Mouse (Mus musculus) cortical plate, adult 2 months (tissue): ENCODE measurements around the gene Zfp758. TPM values are rescaled to one million over a fixed set of nuclear protein-coding genes. Genes with fewer than 3 reads are reported as not detected.
"Not testable (repeated sequence)": the region's sequence is repeated elsewhere in the genome, so short reads cannot be mapped to it uniquely, and the experiment has no call there.

Experiments
- H3K27ac ChIP-seq: fragments of 200-500 bp; 2 replicates; pipeline ENCODE4 v1.5.1; 2012; ENCODE audit warnings: low read length, control low read depth, inconsistent platforms; ENCODE audit not compliant: insufficient read depth
- H3K4me1 ChIP-seq: fragments of 200-500 bp; 2 replicates; pipeline ENCODE4 v1.6.1; 2011; ENCODE audit warnings: low read length; ENCODE audit not compliant: control insufficient read depth, insufficient read depth
- H3K4me3 ChIP-seq: fragments of 200-500 bp; 2 replicates; pipeline ENCODE4 v1.5.1; 2011; ENCODE audit warnings: mild to moderate bottlenecking, low read length, control low read depth; ENCODE audit not compliant: insufficient read depth
- CTCF ChIP-seq: fragments of 200-500 bp; IDR thresholded peaks from 2 replicates; pipeline ENCODE4 v1.5.1; 2011; ENCODE audit warnings: mild to moderate bottlenecking, control low read depth, low read length; ENCODE audit not compliant: insufficient read depth; ENCODE audit errors: extremely low read depth
- POLR2A ChIP-seq: fragments of 200-500 bp; IDR thresholded peaks from 2 replicates; pipeline ENCODE4 v1.6.1; 2011; ENCODE audit warnings: mild to moderate bottlenecking, low read length, control low read depth; ENCODE audit not compliant: insufficient read depth; ENCODE audit errors: extremely low read depth
- polyA plus RNA-seq: library from polyadenylated mRNA; depleted of rRNA; stranded (reverse); fragments of >200 nt; gene quantifications from 2 replicates; pipeline ENCODE4 v1.2.3, GENCODE M21; 2012; rRNA removed

The Zfp758 gene
- polyA plus RNA-seq = 3.9 and 4.5 TPM in 2 replicates

- not testable (repeated sequence) for H3K27ac ChIP-seq
- H3K4me3 ChIP-seq = peak within 1 kb of the TSS; percentile 96
These were observed at the start of gene Zfp758, which contains the start of gene Zfp944 for GRCm38 (mm10) chr17:22361101-22361781. TSS of gene Zfp758 (plus strand) at chr17:22361453. TSS of gene Zfp944 (minus strand) at chr17:22361400.

GRCm38 (mm10) chr17:22314219-22314618 lies 47.0 kb upstream of the Zfp758 start:
- not testable (repeated sequence) for H3K4me1 ChIP-seq, H3K27ac ChIP-seq
- peak overlapping the region; percentile 74 for H3K4me3 ChIP-seq

More at GRCm38 (mm10) chr17:22361101-22361781, at the start of gene Zfp758, which contains the start of gene Zfp944:
- not testable (repeated sequence) for H3K4me1 ChIP-seq

- TF ChIP-seq POLR2A = peak; percentile 51; the same call in 1 of the 2 replicates
- not testable (repeated sequence) for H3K4me1 ChIP-seq, H3K27ac ChIP-seq
- H3K4me3 ChIP-seq = peak within 1 kb of the TSS; percentile 74
These were observed 46.5 kb upstream of the Zfp758 start, which contains the start of gene CT030661.1 for GRCm38 (mm10) chr17:22314730-22315226. TSS of gene CT030661.1 (minus strand) at chr17:22314837.

- H3K4me3 ChIP-seq = peak overlapping the region; percentile 74; the same call in 1 of the 2 replicates
- not testable (repeated sequence) for H3K27ac ChIP-seq, H3K4me1 ChIP-seq
These were observed 46.0 kb upstream of the Zfp758 start for GRCm38 (mm10) chr17:22315247-22315646.

- H3K27ac ChIP-seq = no peak overlapping the region
- TF ChIP-seq CTCF = peak; percentile 53; the same call in 1 of the 2 replicates
- TF ChIP-seq POLR2A = no peak
- no peak overlapping the region for H3K4me3 ChIP-seq
- H3K4me1 ChIP-seq = no peaks in the 10 kb centered on the region
These were observed 8.5 kb upstream of the Zfp758 start for GRCm38 (mm10) chr17:22352794-22353193.

- no peak overlapping the region for H3K27ac ChIP-seq
- TF ChIP-seq POLR2A (no peak), CTCF (no peak)
- peaks cover 1% of the 10 kb centered on the region; the same call in 1 of the 2 replicates for H3K4me1 ChIP-seq
- peak overlapping the region; percentile 96; the same call in 1 of the 2 replicates for H3K4me3 ChIP-seq
These were observed 681 bp upstream of the Zfp758 start for GRCm38 (mm10) chr17:22360572-22360971.

GRCm38 (mm10) chr17:22363895-22364294 lies 2.6 kb downstream of the Zfp758 start:
- no peak overlapping the region for H3K4me3 ChIP-seq
- H3K4me1 ChIP-seq = peaks cover 1% of the 10 kb centered on the region; the same call in 1 of the 2 replicates
- TF ChIP-seq POLR2A (no peak), CTCF (no peak)
- no peak overlapping the region for H3K27ac ChIP-seq

GRCm38 (mm10) chr17:22410756-22411155 lies 49.5 kb downstream of the Zfp758 start:
- TF ChIP-seq POLR2A (no peak), CTCF (peak; percentile 30; the same call in 1 of the 2 replicates)
- H3K4me3 ChIP-seq = no peak overlapping the region
- H3K4me1 ChIP-seq = no peaks in the 10 kb centered on the region
- no peak overlapping the region for H3K27ac ChIP-seq

- H3K4me1 ChIP-seq = no peaks in the 10 kb centered on the region
- no peak overlapping the region for H3K27ac ChIP-seq
- no peak overlapping the region for H3K4me3 ChIP-seq
- TF ChIP-seq CTCF = peak; percentile 50
- no peak for TF ChIP-seq POLR2A
These were observed 56.3 kb downstream of the Zfp758 start for GRCm38 (mm10) chr17:22417510-22417909.

- no peak within 1 kb of the TSS for H3K27ac ChIP-seq
- H3K4me1 ChIP-seq = no peaks in the 10 kb centered on the region
- H3K4me3 ChIP-seq = peak within 1 kb of the TSS; percentile 74
- TF ChIP-seq POLR2A (no peak), CTCF (no peak)
These were observed 62.8 kb downstream of the Zfp758 start, which contains the start of gene Zfp946 for GRCm38 (mm10) chr17:22423952-22424617. TSS of gene Zfp946 (plus strand) at chr17:22424222.
